Comparison of ENCODE assay signal across 21 mouse cellular contexts in genomic region chr3:66590775-66591174, GRCm38 (mm10).
DNase-seq lines count a peak whose midpoint lies in the region; TF ChIP-seq lines count a peak whose summit lies in the region.
"Had no signal": no experiment of that assay in that cellular context is flagged by ENCODE, and none has a peak within 500 bp of the region (broad histone marks: within the 10 kb centered on the region; RNA-seq: fewer than 3 reads in every experiment).

No protein-coding gene starts in this region.

- no peaks in the 10 kb centered on the region for H3K36me3 ChIP-seq in ES-Bruce4 (ENCODE audit: control insufficient read depth, insufficient read depth, low read length, poor library complexity, severe bottlenecking)
- H3K36me3 ChIP-seq: embryonic facial prominence, embryonic 15.5 days; hindbrain, embryonic 13.5 days; limb, embryonic 12.5 days; liver, embryonic 13.5 days had no signal

- no peak for TF ChIP-seq POLR2A in ES-Bruce4 (IDR thresholded peaks at IDR 0.05; ENCODE audit: insufficient read depth, low read length)

- no peak for DNase-seq in layer of hippocampus, adult 2 months (ENCODE audit: low spot score in 2 of 2)
- DNase-seq in layer of hippocampus, postnatal 25 days (ENCODE audit: extremely low spot score in 1 of 2, low spot score in 1 of 2), result no peak
- peak; percentile 11 for DNase-seq in lung, postnatal 10 days
- DNase-seq in lung, adult 18-20 months, result no peak
- DNase-seq in ZHBTc4 (ENCODE audit: low read depth, low spot score), result peak; percentile 57
- DNase-seq in left cerebral cortex, postnatal 36 days (ENCODE audit: low spot score in 2 of 2), result no peak
- no peak for DNase-seq in urinary bladder, adult 2 months (ENCODE audit: low spot score)
- DNase-seq: adrenal gland, postnatal 25 days; B cell, adult 2 months; cerebellum, adult 9-10 months; gastrocnemius, postnatal 36 days; heart, adult 2 months; kidney, adult 8-10 months; kidney, postnatal 14 days; layer of hippocampus, postnatal 36 days; liver, embryonic 13.5 days had no signal

- no peaks in the 10 kb centered on the region for H3K4me1 ChIP-seq in ES-Bruce4 (ENCODE audit: control insufficient read depth, insufficient read depth, low read length)
- H3K4me1 ChIP-seq: embryonic facial prominence, embryonic 15.5 days; liver, embryonic 13.5 days had no signal

- H3K4me3 ChIP-seq in layer of hippocampus, adult 2 months, result no peak overlapping the region
- H3K4me3 ChIP-seq in ES-Bruce4 (ENCODE audit: low read depth, low read length), result no peak overlapping the region
- H3K4me3 ChIP-seq: embryonic facial prominence, embryonic 15.5 days; heart, adult 2 months; hindbrain, embryonic 13.5 days; limb, embryonic 12.5 days; liver, embryonic 13.5 days had no signal

- TF ChIP-seq EP300 in ES-Bruce4 (IDR thresholded peaks at IDR 0.05; ENCODE audit: insufficient read depth, low read depth, low read length), result no peak

- no peaks in the 10 kb centered on the region for H3K9me3 ChIP-seq in ES-Bruce4 (replicated peaks; ENCODE audit: control insufficient read depth, insufficient read depth, low read length, poor library complexity, severe bottlenecking)
- H3K9me3 ChIP-seq: embryonic facial prominence, embryonic 15.5 days; hindbrain, embryonic 13.5 days; limb, embryonic 12.5 days; liver, embryonic 13.5 days had no signal

- H3K27ac ChIP-seq in layer of hippocampus, adult 2 months, result no peak overlapping the region
- no peak overlapping the region for H3K27ac ChIP-seq in ES-Bruce4 (ENCODE audit: insufficient read depth, low read length)
- H3K27ac ChIP-seq: embryonic facial prominence, embryonic 15.5 days; heart, adult 2 months; hindbrain, embryonic 13.5 days; limb, embryonic 12.5 days; liver, embryonic 13.5 days; stomach, postnatal 0 days had no signal

- TF ChIP-seq CTCF in layer of hippocampus, adult 2 months (conservative IDR thresholded peaks at IDR 0.05), result peak; percentile 21
- TF ChIP-seq CTCF in ES-Bruce4 (IDR thresholded peaks at IDR 0.05; ENCODE audit: low read depth, low read length), result peak; percentile 55

- H3K9ac ChIP-seq in ES-Bruce4 (ENCODE audit: low read depth, poor library complexity, severe bottlenecking), result no peak overlapping the region
- H3K9ac ChIP-seq: embryonic facial prominence, embryonic 15.5 days; hindbrain, embryonic 13.5 days; limb, embryonic 12.5 days; liver, embryonic 13.5 days had no signal

- no peaks in the 10 kb centered on the region for H3K27me3 ChIP-seq in ES-Bruce4 (ENCODE audit: control insufficient read depth, insufficient read depth, low read length, poor library complexity, severe bottlenecking)
- H3K27me3 ChIP-seq: embryonic facial prominence, embryonic 15.5 days; liver, embryonic 13.5 days had no signal

- intact Hi-C loops in left cerebral cortex, postnatal 36 days (cut with DNase I), result no loop called here

Comparison
In these comparisons a context has a peak if more than half of its experiments do, and no peak if none do; other contexts are left out.
1. DNase-seq: peak in lung, postnatal 10 days (single experiment) and ZHBTc4 (single experiment); none in layer of hippocampus, adult 2 months (0 of 2), layer of hippocampus, postnatal 25 days (0 of 2), lung, adult 18-20 months (0 of 2), left cerebral cortex, postnatal 36 days (0 of 2) and urinary bladder, adult 2 months (single experiment).